Mouse (Mus musculus) small intestine, adult 2 months (tissue): Measurements from ENCODE around the gene Shisa9.

ENCODE experiments used
- CTCF ChIP-seq: fragments of 200-500 bp; IDR thresholded peaks from 2 replicates; pipeline ENCODE4 v1.5.1; 2012; ENCODE audit warnings: low read depth, mild to moderate bottlenecking, control low read depth, inconsistent platforms, low read length, moderate library complexity, mixed read lengths; ENCODE audit not compliant: insufficient replicate concordance, insufficient read length; ENCODE audit errors: extremely low read depth
- POLR2A ChIP-seq: fragments of 200-500 bp; IDR thresholded peaks from 2 replicates; pipeline ENCODE4 v1.6.1; 2012; ENCODE audit warnings: low read depth, mild to moderate bottlenecking, control low read depth, inconsistent platforms, low read length, moderate library complexity

DNA sequence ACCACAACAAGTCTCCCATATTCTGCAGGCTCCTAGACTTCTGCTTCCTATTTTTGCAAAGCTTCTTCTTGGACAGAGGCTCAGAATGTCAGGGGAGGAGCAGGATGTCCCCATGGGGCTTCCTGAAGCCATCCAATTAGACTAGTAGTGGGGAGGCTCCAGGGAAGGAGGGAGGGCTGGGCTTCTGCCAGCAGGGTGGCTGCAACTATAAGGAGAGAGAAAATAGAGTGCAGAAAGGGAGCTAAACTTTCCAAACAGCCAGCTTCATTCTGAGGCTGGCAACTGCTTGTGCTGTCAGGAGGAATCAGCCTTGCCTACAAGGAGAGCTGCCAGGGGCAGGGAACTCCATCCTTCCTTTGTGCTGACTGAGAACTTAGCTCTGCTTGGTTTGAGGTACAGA is 162.8 kb downstream of the Shisa9 start:
- no peak for TF ChIP-seq POLR2A
- TF ChIP-seq CTCF, result no peak
